Mouse (Mus musculus) adrenal gland, postnatal 4 days (tissue): ENCODE results near the gene Twistnb. TPM values are rescaled to one million over a fixed set of nuclear protein-coding genes. Genes with fewer than 3 reads are reported as not detected.

Experiments used
- total RNA-seq, 2 experiments: library from RNA; stranded (reverse); gene quantifications; 2 replicates each; pipeline ENCODE4 v1.2.3; 2021

Gene Twistnb
- total RNA-seq, 2 experiments from 2014 or later: 26.2 to 27.2 TPM

Other genes with a start within 250 kb of the Twistnb start
- gene Efcab10, start 34.8 kb upstream of the Twistnb start, total RNA-seq: not detected